Mouse (Mus musculus): ENCODE results near the gene Fut4. TPM values are rescaled to one million over a fixed set of nuclear protein-coding genes. Genes with fewer than 3 reads are reported as not detected.
A peak's percentile ranks its signal among the peaks of the same experiment; 100 is the strongest.

Gene Fut4
- total and polyA plus RNA-seq, 3 experiments = 8.7 to 11.2 TPM; not detected in 1

DNA sequence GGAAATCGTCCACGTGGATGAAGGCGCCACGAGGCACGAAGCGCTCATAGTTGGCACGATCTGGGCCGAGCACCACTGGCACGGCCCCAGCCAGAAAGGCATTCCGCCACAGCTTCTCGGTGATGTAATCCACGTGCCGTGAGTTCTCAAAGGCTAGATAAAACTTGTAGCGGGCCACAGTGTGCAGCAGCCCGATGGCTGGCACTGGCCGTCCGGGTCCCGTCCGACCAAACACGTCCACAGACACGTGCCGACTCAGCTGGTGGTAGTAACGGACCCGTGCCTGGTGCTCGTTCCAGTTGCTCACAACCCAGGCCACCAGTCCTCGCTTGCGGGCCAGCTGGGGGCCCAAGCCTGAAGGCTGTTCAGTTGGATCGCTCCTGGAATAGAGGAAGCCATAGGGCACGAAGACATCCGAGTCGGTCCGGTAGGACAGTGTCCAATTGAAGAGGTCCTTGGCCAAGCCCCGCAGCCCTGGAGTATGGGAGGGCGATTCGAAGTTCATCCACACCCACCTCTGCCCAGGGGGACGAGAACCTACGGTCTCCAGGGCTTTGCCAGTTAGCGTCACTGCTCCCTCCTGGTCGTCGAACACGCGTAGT lies 1.2 kb downstream of the Fut4 start:
- Histone ChIP-seq H3K9ac (ENCODE audit: control insufficient read depth, low read depth, low read length, poor library complexity, severe bottlenecking) (peak overlapping the region; percentile 70), H3K79me2 (ENCODE audit: control insufficient read depth, insufficient read depth, low read length, poor library complexity) (no peaks in the 10 kb centered on the region; the same call in 1 of the 2 replicates), H3K36me3 (ENCODE audit: control insufficient read depth in 1 of 2, insufficient read depth in 2 of 2, low read length in 2 of 2) (no peaks in the 10 kb centered on the region), H3K4me3 (ENCODE audit: control insufficient read depth in 1 of 2, insufficient read depth in 1 of 2, low read depth in 2 of 2, low read length in 2 of 2) (peak overlapping the region; percentile 59 to 80), H3K9me3 (replicated peaks; ENCODE audit: insufficient read depth, low read length) (no peaks in the 10 kb centered on the region), H3K27ac (ENCODE audit: control insufficient read depth, low read depth, low read length) (no peak overlapping the region), H3K4me1 (ENCODE audit: control insufficient read depth in 1 of 2, insufficient read depth in 2 of 2, low read length in 2 of 2) (peaks cover 0 to 7% of the 10 kb centered on the region in 2 experiments; a peak in 2 of 4 replicates), H3K27me3 (ENCODE audit: control insufficient read depth in 1 of 2, insufficient read depth in 2 of 2, low read length in 2 of 2) (peaks cover 0 to 3% of the 10 kb centered on the region in 2 experiments; a peak in 3 of 4 replicates)
- TF ChIP-seq POLR2A (IDR thresholded peaks at IDR 0.05; ENCODE audit: control insufficient read depth in 1 of 2, insufficient read depth in 1 of 2, low read depth in 1 of 2, low read length in 2 of 2, poor library complexity in 1 of 2) = no peak
- no peak for TF ChIP-seq UBTF (IDR thresholded peaks at IDR 0.05; ENCODE audit: borderline replicate concordance, insufficient read depth, low read depth, low read length)
- no peak for TF ChIP-seq CTCF (IDR thresholded peaks at IDR 0.05 in 2 of 3, conservative IDR thresholded peaks at IDR 0.05 in 1 of 3; ENCODE audit: control insufficient read depth in 1 of 3, insufficient read depth in 1 of 3, low read depth in 2 of 3, low read length in 3 of 3, poor library complexity in 1 of 3, severe bottlenecking in 1 of 3)
- no peak for TF ChIP-seq BHLHE40 (IDR thresholded peaks at IDR 0.05; ENCODE audit: borderline replicate concordance, low read depth, low read length)
- no peak for TF ChIP-seq POLR2AphosphoS2 (IDR thresholded peaks at IDR 0.05; ENCODE audit: low read length)
- no peak for TF ChIP-seq ZMIZ1 (IDR thresholded peaks at IDR 0.05; ENCODE audit: low read depth, low read length)
- DNase-seq (ENCODE audit: low read depth, low spot score) = no peak

DNA sequence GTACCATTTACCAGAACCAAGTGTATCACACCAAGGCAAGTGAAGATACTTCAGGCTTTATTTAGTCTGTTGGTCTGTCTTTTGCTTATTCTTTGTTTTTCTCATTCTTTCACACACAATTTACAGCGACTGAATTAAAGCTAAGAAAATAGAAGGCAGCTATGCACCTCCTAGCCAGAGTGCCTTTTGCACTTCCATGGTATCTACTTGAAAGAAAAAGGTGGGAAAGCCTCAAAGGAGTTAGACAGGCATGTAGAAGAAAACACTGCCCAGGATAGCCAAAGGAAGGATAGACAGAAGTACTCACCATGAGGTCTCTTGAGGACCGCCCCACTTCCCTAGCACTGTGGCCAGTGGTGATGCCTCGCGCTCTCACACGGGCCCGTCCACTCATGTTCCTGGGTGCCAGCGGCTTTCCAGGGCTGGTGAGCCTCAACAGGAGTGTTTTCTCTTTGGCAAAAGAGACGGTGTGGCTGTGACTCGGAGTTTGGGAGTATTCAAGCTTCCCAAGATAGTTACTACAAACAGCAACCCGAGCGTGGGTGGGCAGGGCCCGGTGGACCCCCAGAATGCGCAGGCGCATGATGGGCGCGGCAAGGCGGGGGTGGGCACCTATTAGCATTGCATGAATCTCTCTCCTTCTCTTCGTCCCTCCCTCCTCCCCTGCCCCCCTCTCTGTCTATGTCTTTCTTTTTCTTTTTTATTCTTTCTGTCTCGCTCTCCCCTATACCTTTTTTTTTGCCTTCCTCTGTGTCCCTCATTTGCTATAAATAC lies 11.9 kb downstream of the Fut4 start, which contains the start of gene Piwil4:
Gene Piwil4 (minus strand): TSS at position 583 of the 774 bp plus-strand sequence.
- no peaks in the 10 kb centered on the region for H3K9me3 ChIP-seq (replicated peaks; ENCODE audit: insufficient read depth, low read length)
- peak within 1 kb of the TSS; percentile 86 for H3K27ac ChIP-seq (ENCODE audit: control insufficient read depth, low read depth, low read length)
- peak within 1 kb of the TSS; percentile 72 to 79 for H3K4me3 ChIP-seq (ENCODE audit: control insufficient read depth in 1 of 2, insufficient read depth in 1 of 2, low read depth in 2 of 2, low read length in 2 of 2)
- peaks cover 13% of the 10 kb centered on the region for H3K79me2 ChIP-seq (ENCODE audit: control insufficient read depth, insufficient read depth, low read length, poor library complexity)
- H3K9ac ChIP-seq (ENCODE audit: control insufficient read depth, low read depth, low read length, poor library complexity, severe bottlenecking) = peak within 1 kb of the TSS; percentile 78
- H3K36me3 ChIP-seq (ENCODE audit: control insufficient read depth in 1 of 2, insufficient read depth in 2 of 2, low read length in 2 of 2) = peaks cover 0 to 21% of the 10 kb centered on the region in 2 experiments; a peak in 2 of 4 replicates
- DNase-seq (ENCODE audit: low read depth, low spot score) = peak; percentile 92
- no peaks in the 10 kb centered on the region for H3K27me3 ChIP-seq (ENCODE audit: control insufficient read depth in 1 of 2, insufficient read depth in 2 of 2, low read length in 2 of 2)
- H3K4me1 ChIP-seq (ENCODE audit: control insufficient read depth in 1 of 2, insufficient read depth in 2 of 2, low read length in 2 of 2) = peaks cover 6 to 15% of the 10 kb centered on the region in 2 experiments; a peak in 3 of 4 replicates
- TF ChIP-seq ZMIZ1 (IDR thresholded peaks at IDR 0.05; ENCODE audit: low read depth, low read length) (no peak), KAT2A (conservative IDR thresholded peaks at IDR 0.05; ENCODE audit: low read depth, low read length) (peak; percentile 40; the same call in 1 of the 2 replicates), MAX (IDR thresholded peaks at IDR 0.05; ENCODE audit: low read length) (peak; percentile 85), TCF12 (IDR thresholded peaks at IDR 0.05; ENCODE audit: low read depth, low read length) (peak; percentile 6; the same call in 1 of the 2 replicates), MEF2A (IDR thresholded peaks at IDR 0.05; ENCODE audit: extremely low read depth, insufficient replicate concordance, low read depth, low read length, poor library complexity, severe bottlenecking) (0 out of 2 replicates have a peak, but pooled peaks have one; percentile 33), MXI1 (IDR thresholded peaks at IDR 0.05; ENCODE audit: low read depth, low read length) (peak; percentile 82), POLR2A (IDR thresholded peaks at IDR 0.05; ENCODE audit: control insufficient read depth in 1 of 2, insufficient read depth in 1 of 2, low read depth in 1 of 2, low read length in 2 of 2, poor library complexity in 1 of 2) (peak; percentile 60 to 83; a peak in 3 of 4 replicates), ZKSCAN1 (IDR thresholded peaks at IDR 0.05; ENCODE audit: low read depth, low read length) (no peak), GABPA (IDR thresholded peaks at IDR 0.05; ENCODE audit: low read depth, low read length) (0 out of 2 replicates have a peak, but pooled peaks have one; percentile 17), POLR2AphosphoS2 (IDR thresholded peaks at IDR 0.05; ENCODE audit: low read length) (peak; percentile 49; the same call in 1 of the 2 replicates), ZC3H11A (IDR thresholded peaks at IDR 0.05; ENCODE audit: low read depth, low read length) (no peak), NRF1 (IDR thresholded peaks at IDR 0.05; ENCODE audit: insufficient read depth, low read depth, low read length, poor library complexity, severe bottlenecking) (peak; percentile 82), USF2 (IDR thresholded peaks at IDR 0.05; ENCODE audit: borderline replicate concordance in 1 of 2, insufficient read depth in 1 of 2, low read depth in 1 of 2, low read length in 2 of 2) (no peak), USF1 (IDR thresholded peaks at IDR 0.05; ENCODE audit: low read depth, low read length) (no peak), TBP (IDR thresholded peaks at IDR 0.05; ENCODE audit: low read depth, low read length) (no peak; the same call in 1 of the 2 replicates), EP300 (IDR thresholded peaks at IDR 0.05; ENCODE audit: low read depth in 1 of 2, low read length in 2 of 2) (peak in 1 of 2 experiments; percentile 65; a peak in 2 of 4 replicates), RAD21 (IDR thresholded peaks at IDR 0.05; ENCODE audit: low read depth, low read length) (no peak), CTCF (IDR thresholded peaks at IDR 0.05 in 2 of 3, conservative IDR thresholded peaks at IDR 0.05 in 1 of 3; ENCODE audit: control insufficient read depth in 1 of 3, insufficient read depth in 1 of 3, low read depth in 2 of 3, low read length in 3 of 3, poor library complexity in 1 of 3, severe bottlenecking in 1 of 3) (no peak), SMC3 (IDR thresholded peaks at IDR 0.05; ENCODE audit: low read depth, low read length) (no peak), BHLHE40 (IDR thresholded peaks at IDR 0.05; ENCODE audit: borderline replicate concordance, low read depth, low read length) (no peak), HCFC1 (IDR thresholded peaks at IDR 0.05; ENCODE audit: low read depth, low read length) (no peak), GATA1 (IDR thresholded peaks at IDR 0.05; ENCODE audit: low read depth, low read length) (no peak), NELFE (IDR thresholded peaks at IDR 0.05; ENCODE audit: low read depth, low read length) (peak; percentile 74), SIN3A (IDR thresholded peaks at IDR 0.05; ENCODE audit: low read length) (peak; percentile 76), TAL1 (IDR thresholded peaks at IDR 0.05; ENCODE audit: low read length) (no peak)
